Mouse (Mus musculus) thymus, adult 18-20 months (tissue): ENCODE results near the gene Eogt.

Experiments
- DNase-seq, 2 experiments: peaks; one replicate each; pipeline ENCODE4 v3.0.0; 2022; ENCODE audit warnings: mixed read lengths in 2 of 2

The Eogt gene

GRCm38 (mm10) chr6:97104264-97104852, 44.6 kb downstream of the Eogt start:
- DNase-seq = no peak

GRCm38 (mm10) chr6:97101958-97102702, 46.9 kb downstream of the Eogt start:
- no peak for DNase-seq

GRCm38 (mm10) chr6:97101190-97101957, 47.6 kb downstream of the Eogt start:
- no peak for DNase-seq

GRCm38 (mm10) chr6:97082336-97082735, 66.6 kb downstream of the Eogt start:
- no peak for DNase-seq

- no peak for DNase-seq
These were observed 69.0 kb downstream of the Eogt start for GRCm38 (mm10) chr6:97080016-97080415.

- DNase-seq = no peak
These were observed 88.8 kb downstream of the Eogt start, which contains the start of gene Fam19a4 for GRCm38 (mm10) chr6:97060074-97060681. Gene Fam19a4 (minus strand): TSS chr6:97060413.
